Mouse (Mus musculus) olfactory bulb, adult 2 months (tissue): ENCODE data around the gene Zbtb37. TPM values are rescaled to one million over a fixed set of nuclear protein-coding genes. Genes with fewer than 3 reads are reported as not detected.
A peak's percentile ranks its signal among the peaks of the same experiment; 100 is the strongest.
"Not testable (repeated sequence)": the region's sequence is repeated elsewhere in the genome, so short reads cannot be mapped to it uniquely, and the experiment has no call there.

Source experiments
- H3K27ac ChIP-seq: fragments of 200-500 bp; 2 replicates; pipeline ENCODE4 v1.5.1; 2012; ENCODE audit warnings: low read depth, low read length; ENCODE audit not compliant: insufficient read depth
- H3K4me1 ChIP-seq: fragments of 200-500 bp; 2 replicates; pipeline ENCODE4 v1.6.1; 2012; ENCODE audit warnings: low read length; ENCODE audit not compliant: control insufficient read depth, insufficient read depth
- H3K4me3 ChIP-seq: fragments of 200-500 bp; 2 replicates; pipeline ENCODE4 v1.5.1; 2012; ENCODE audit warnings: mild to moderate bottlenecking, low read depth, low read length, moderate library complexity; ENCODE audit not compliant: insufficient read depth
- CTCF ChIP-seq: fragments of 200-500 bp; IDR thresholded peaks from 2 replicates; pipeline ENCODE4 v1.5.1; 2012; ENCODE audit warnings: low read depth, mild to moderate bottlenecking, low read length, moderate library complexity; ENCODE audit not compliant: insufficient read depth
- POLR2A ChIP-seq: fragments of 200-500 bp; IDR thresholded peaks from 2 replicates; pipeline ENCODE4 v1.6.1; 2012; ENCODE audit warnings: mild to moderate bottlenecking, low read depth, low read length, moderate library complexity; ENCODE audit not compliant: insufficient read depth
- WGBS: fragments of 180-500 bp; shearing (Covaris S2); methylation state at CpG from one replicate; pipeline ENCODE4 v1.1.7; 2018; 5-methylcytosine and 5-hydroxymethylcytosine counted together
- polyA plus RNA-seq: library from polyadenylated mRNA; stranded (reverse); fragments of >200 nt; gene quantifications from 2 replicates; pipeline ENCODE4 v1.2.4, GENCODE M21; 2012; ENCODE audit warnings: low replicate concordance; ENCODE audit not compliant: missing spikeins, insufficient read depth, insufficient read length

Gene Zbtb37
- polyA plus RNA-seq, 1 experiment: not detected

DNA sequence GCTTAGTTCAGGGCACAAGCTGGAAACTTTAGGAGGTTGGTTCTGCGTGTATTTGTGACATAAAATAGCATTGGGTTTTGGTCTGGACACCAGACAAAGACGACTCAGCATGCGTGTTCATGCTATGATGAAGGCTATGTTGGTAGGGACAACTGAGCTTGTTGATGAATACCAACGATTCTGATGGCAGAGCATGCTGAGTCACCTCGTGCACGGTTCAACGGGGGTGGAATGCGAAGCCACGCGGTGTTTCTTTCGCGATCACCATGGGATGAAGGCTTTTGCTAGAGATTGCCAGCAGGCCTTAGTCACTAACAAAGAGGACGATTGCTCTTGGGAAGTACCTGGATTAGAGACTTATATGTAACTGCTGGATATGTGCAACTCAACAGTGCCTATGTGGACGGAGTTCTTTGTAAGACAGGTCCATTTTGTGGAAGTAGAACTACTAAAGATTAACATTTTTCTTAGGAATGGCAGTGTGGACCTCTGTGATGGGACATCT is 684 bp upstream of the Zbtb37 start:
- under 1% methylated on average over 14 of the region's 14 CpGs for whole genome bisulfite sequencing
- Histone ChIP-seq H3K4me1 (no peaks in the 10 kb centered on the region), H3K27ac (peak overlapping the region; percentile 88), H3K4me3 (peak overlapping the region; percentile 79)
- no peak for TF ChIP-seq CTCF

- TF ChIP-seq CTCF: no peak
- TF ChIP-seq POLR2A: no peak
- Histone ChIP-seq H3K27ac (peak overlapping the region; percentile 48; the same call in 1 of the 2 replicates), H3K4me1 (no peaks in the 10 kb centered on the region), H3K4me3 (peak overlapping the region; percentile 79)
- WGBS: 1% methylated on average over 21 of the region's 21 CpGs
These were observed 704 bp downstream of the Zbtb37 start for GRCm38 (mm10) chr1:161033856-161034434.

GRCm38 (mm10) chr1:161032345-161032744 is 2.3 kb downstream of the Zbtb37 start:
- Histone ChIP-seq H3K4me3 (no peak overlapping the region), H3K4me1 (no peaks in the 10 kb centered on the region), H3K27ac (no peak overlapping the region)
- 84% methylated on average over 7 of the region's 7 CpGs for WGBS
- no peak for TF ChIP-seq CTCF
- no peak for TF ChIP-seq POLR2A

- no peak for TF ChIP-seq CTCF
- TF ChIP-seq POLR2A: no peak
- H3K27ac ChIP-seq: no peak overlapping the region
- H3K4me3 ChIP-seq: no peak overlapping the region
- WGBS: 93% methylated on average over 9 of the region's 9 CpGs
- H3K4me1 ChIP-seq: no peaks in the 10 kb centered on the region
These were observed 2.8 kb downstream of the Zbtb37 start for GRCm38 (mm10) chr1:161031881-161032280.

GRCm38 (mm10) chr1:161030058-161030457 is 4.6 kb downstream of the Zbtb37 start:
- Histone ChIP-seq H3K4me3 (no peak overlapping the region), H3K27ac (no peak overlapping the region)

GRCm38 (mm10) chr1:161028427-161028826 is 6.2 kb downstream of the Zbtb37 start:
- H3K4me1 ChIP-seq, H3K27ac ChIP-seq, H3K4me3 ChIP-seq: not testable (repeated sequence)
- WGBS: 90% methylated on average over 1 of the region's 1 CpGs

More at GRCm38 (mm10) chr1:161030058-161030457, 4.6 kb downstream of the Zbtb37 start:
- WGBS: 94% methylated on average over 3 of the region's 3 CpGs
- TF ChIP-seq CTCF (no peak), POLR2A (no peak)
- no peaks in the 10 kb centered on the region for H3K4me1 ChIP-seq

GRCm38 (mm10) chr1:161027196-161027595 is 7.5 kb downstream of the Zbtb37 start:
- no peak for TF ChIP-seq POLR2A
- TF ChIP-seq CTCF: no peak
- Histone ChIP-seq H3K27ac (no peak overlapping the region), H3K4me3 (no peak overlapping the region), H3K4me1 (no peaks in the 10 kb centered on the region)
- 89% methylated on average over 2 of the region's 2 CpGs for WGBS

DNA sequence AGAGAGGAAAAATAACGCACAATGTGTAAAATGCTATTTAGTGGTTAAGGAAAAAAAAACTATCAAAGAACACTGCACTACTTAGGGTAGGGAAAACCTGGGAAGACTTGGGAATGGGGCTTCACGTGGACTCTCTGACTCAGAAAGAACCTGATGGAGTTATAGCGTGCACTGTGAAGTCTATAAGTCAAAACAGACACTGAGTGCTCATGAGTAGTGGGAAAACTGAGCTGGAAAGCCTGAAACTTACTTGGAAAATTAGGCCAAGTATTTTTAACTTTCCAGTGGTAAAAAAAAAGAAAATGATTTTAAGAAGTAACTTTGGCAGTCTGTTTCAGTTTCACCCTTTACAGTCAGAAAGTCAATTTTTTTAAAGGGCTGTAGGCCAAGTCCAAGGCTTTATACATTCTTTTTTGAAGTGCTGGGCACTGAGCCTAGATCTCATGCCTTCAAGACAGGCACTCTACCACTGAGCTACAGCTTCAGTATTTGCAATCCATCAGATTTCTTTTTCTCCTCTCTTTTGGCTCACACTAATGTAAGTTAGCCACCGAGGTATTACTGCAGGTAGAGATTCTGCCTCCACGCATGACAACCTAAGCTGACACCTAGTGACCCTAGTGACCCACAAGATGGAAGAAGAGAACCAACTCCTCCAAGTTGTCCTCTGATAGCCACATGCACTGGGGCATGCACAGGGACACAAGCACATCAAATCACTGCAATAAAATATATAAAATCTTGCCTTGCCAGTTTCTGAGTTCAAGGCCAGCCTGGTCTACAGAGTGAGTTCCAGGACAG is 9.0 kb downstream of the Zbtb37 start:
- no peak overlapping the region for H3K27ac ChIP-seq
- whole genome bisulfite sequencing: 70% methylated on average over 5 of the region's 5 CpGs

GRCm38 (mm10) chr1:161020051-161020450 is 14.6 kb downstream of the Zbtb37 start:
- H3K4me1 ChIP-seq: no peaks in the 10 kb centered on the region
- no peak overlapping the region for H3K4me3 ChIP-seq
- H3K27ac ChIP-seq: no peak overlapping the region
- 96% methylated on average over 14 of the region's 14 CpGs for WGBS
- TF ChIP-seq POLR2A (no peak), CTCF (no peak)

More for the DNA sequence above, 9.0 kb downstream of the Zbtb37 start:
- Histone ChIP-seq H3K4me1 (no peaks in the 10 kb centered on the region), H3K4me3 (no peak overlapping the region)
- TF ChIP-seq POLR2A (no peak), CTCF (no peak)
